Mouse (Mus musculus): ENCODE measurements at regions not wholly inside any gene's neighbourhood (a gene's known extent, or its start where the extent isn't known, plus 50 kb on each side); places are given as distances from the start of the nearest gene placed in this dataset.
"Not testable (repeated sequence)": the region's sequence is repeated elsewhere in the genome, so short reads cannot be mapped to it uniquely, and the experiment has no call there.

DNA sequence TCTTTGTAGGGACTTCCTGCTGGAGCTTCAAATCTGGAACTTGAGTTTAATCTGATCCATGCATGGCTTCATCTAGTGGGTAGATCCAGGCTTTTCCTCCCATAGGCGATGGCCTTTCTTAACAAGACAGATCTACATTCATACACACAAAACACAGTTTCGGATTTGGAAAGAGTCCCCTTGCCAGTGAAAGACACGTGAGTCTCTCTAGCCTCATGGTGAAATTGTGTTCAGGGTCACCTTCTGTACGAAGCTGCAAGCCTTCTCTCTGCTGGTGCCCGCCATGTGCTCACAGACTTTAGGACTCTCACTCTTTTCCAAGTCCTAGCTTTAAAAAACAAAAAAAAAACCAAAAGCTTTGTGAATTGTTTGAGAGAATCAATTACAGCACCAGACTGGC is 51.4 kb upstream of the Dlx2 start:
- no peak overlapping the region for H3K9ac ChIP-seq (ENCODE audit: low read depth, low read length)
- H3K27ac ChIP-seq (ENCODE audit: low read depth, low read length): no peak overlapping the region
- ATAC-seq (ENCODE audit: low FRiP score, low TSS enrichment): no peak
- H3K27me3 ChIP-seq (ENCODE audit: control insufficient read depth, insufficient read depth, low read length): no peaks in the 10 kb centered on the region
- H3K4me1 ChIP-seq (ENCODE audit: control insufficient read depth, insufficient read depth, low read length): no peaks in the 10 kb centered on the region; the same call in 1 of the 2 replicates
- H3K4me2 ChIP-seq (replicated peaks; ENCODE audit: low read depth, low read length): no peak overlapping the region
- no peaks in the 10 kb centered on the region for H3K36me3 ChIP-seq (ENCODE audit: control insufficient read depth, insufficient read depth, low read length)
- H3K9me3 ChIP-seq (ENCODE audit: control insufficient read depth, low read length): no peaks in the 10 kb centered on the region
- no peak overlapping the region for H3K4me3 ChIP-seq (ENCODE audit: low read length)
- 81% methylated on average over 5 of the region's 5 CpGs for WGBS

DNA sequence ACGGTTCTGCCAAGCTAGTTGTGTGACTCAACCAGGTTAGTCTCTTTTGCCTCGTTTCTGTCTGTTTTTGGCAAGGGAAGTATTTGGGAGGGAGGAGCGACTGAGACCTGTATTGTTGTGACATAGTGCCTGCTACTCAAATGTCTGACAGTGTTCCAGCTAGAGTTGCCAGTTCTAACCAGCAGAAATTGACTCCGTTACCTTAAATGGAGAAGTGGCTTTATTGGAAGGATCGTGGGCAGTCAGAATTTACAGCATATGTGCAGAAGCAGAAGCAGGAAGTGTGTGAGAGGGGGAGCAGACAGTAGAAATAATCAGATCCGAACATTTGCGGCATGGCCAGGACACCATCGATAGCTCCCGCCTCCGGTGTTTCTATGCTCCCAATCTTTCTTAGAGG is 51.8 kb upstream of the Dlx2 start:
- Histone ChIP-seq H3K27me3 (ENCODE audit: control insufficient read depth, insufficient read depth, low read length) (no peaks in the 10 kb centered on the region), H3K9me3 (ENCODE audit: control insufficient read depth, low read length) (no peaks in the 10 kb centered on the region), H3K36me3 (ENCODE audit: control insufficient read depth, insufficient read depth, low read length) (no peaks in the 10 kb centered on the region), H3K27ac (ENCODE audit: low read depth, low read length) (no peak overlapping the region), H3K4me3 (ENCODE audit: low read length) (no peak overlapping the region), H3K4me1 (ENCODE audit: control insufficient read depth, insufficient read depth, low read length) (no peaks in the 10 kb centered on the region; the same call in 1 of the 2 replicates), H3K9ac (ENCODE audit: low read depth, low read length) (no peak overlapping the region), H3K4me2 (replicated peaks; ENCODE audit: low read depth, low read length) (no peak overlapping the region)
- WGBS: 73% methylated on average over 10 of the region's 10 CpGs
- no peak for ATAC-seq (ENCODE audit: low FRiP score, low TSS enrichment)

DNA sequence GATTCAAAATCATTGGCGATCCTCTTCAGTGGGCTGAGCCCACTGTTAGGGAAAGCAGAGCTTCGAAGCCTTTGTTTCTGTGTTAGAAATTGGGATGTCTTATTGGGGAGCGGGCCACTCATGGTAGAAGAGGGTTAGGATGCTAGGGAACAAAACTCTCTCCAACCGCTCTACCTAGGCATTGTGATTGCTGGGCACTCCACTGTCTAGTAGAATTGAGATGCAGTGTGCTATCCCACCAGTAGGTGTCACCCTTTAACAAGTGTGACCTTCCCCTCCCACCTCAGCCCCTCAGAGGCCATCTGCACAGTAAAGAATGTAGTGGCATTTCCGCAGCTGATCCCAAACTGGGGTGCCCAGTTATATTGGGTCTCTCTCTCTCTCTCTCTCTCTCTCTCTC is 52.2 kb upstream of the Dlx2 start:
- H3K36me3 ChIP-seq (ENCODE audit: control insufficient read depth, insufficient read depth, low read length): no peaks in the 10 kb centered on the region
- 24% methylated on average over 5 of the region's 5 CpGs for WGBS
- H3K4me2 ChIP-seq (replicated peaks; ENCODE audit: low read depth, low read length): no peak overlapping the region
- H3K27ac ChIP-seq (ENCODE audit: low read depth, low read length): no peak overlapping the region
- H3K4me3 ChIP-seq (ENCODE audit: low read length): no peak overlapping the region
- no peaks in the 10 kb centered on the region for H3K9me3 ChIP-seq (ENCODE audit: control insufficient read depth, low read length)
- H3K4me1 ChIP-seq (ENCODE audit: control insufficient read depth, insufficient read depth, low read length): no peaks in the 10 kb centered on the region; the same call in 1 of the 2 replicates
- H3K9ac ChIP-seq (ENCODE audit: low read depth, low read length): no peak overlapping the region
- ATAC-seq (ENCODE audit: low FRiP score, low TSS enrichment): peak; percentile 83; the same call in 1 of the 2 replicates
- no peaks in the 10 kb centered on the region for H3K27me3 ChIP-seq (ENCODE audit: control insufficient read depth, insufficient read depth, low read length)

DNA sequence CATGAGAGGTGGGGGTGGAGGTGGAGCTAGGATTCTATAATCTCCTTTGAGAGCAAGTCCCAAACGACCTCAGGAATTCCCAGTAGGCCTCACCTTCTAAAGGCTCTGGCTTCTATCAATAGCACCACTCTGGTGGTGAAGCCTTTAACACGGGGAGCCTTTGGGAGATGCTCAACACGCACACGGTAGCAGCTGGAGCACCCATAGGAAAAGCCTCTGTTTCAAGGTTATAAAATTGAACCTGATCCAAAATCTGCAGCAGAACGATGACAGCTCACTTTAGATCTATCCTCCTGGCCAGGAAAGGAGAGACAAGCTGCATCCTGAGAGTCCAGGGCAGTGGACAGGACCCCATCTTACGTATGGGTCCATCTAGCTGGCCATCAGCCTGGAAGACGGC is 53.7 kb upstream of the Dlx2 start:
- ATAC-seq (ENCODE audit: low FRiP score, low TSS enrichment): no peak
- no peak overlapping the region for H3K27ac ChIP-seq (ENCODE audit: low read depth, low read length)
- no peaks in the 10 kb centered on the region for H3K36me3 ChIP-seq (ENCODE audit: control insufficient read depth, insufficient read depth, low read length)
- H3K9ac ChIP-seq (ENCODE audit: low read depth, low read length): no peak overlapping the region
- H3K4me1 ChIP-seq (ENCODE audit: control insufficient read depth, insufficient read depth, low read length): no peaks in the 10 kb centered on the region; the same call in 1 of the 2 replicates
- WGBS: 61% methylated on average over 7 of the region's 7 CpGs
- H3K27me3 ChIP-seq (ENCODE audit: control insufficient read depth, insufficient read depth, low read length): no peaks in the 10 kb centered on the region
- no peaks in the 10 kb centered on the region for H3K9me3 ChIP-seq (ENCODE audit: control insufficient read depth, low read length)
- H3K4me2 ChIP-seq (replicated peaks; ENCODE audit: low read depth, low read length): no peak overlapping the region
- no peak overlapping the region for H3K4me3 ChIP-seq (ENCODE audit: low read length)

DNA sequence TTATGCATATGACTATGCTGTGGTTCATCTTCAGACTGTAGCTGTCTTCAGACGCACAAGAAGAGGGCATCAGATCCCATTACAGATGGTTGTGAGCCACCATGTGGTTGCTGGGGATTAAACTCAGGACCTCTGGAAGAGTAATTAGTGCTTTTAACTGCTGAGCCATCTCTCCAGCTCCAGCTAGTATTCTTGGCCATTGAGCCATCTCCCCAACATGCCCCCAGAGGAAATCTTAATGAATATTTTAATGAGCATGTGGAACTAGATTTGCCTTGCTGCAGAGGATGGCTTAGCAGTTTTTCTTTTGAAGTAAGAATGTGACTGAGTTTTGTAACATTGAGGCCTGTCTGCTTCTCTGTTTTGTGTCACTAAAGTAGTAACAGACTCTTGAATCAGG is 54.4 kb upstream of the Dlx2 start:
- no peak overlapping the region for H3K4me3 ChIP-seq (ENCODE audit: low read length)
- H3K27me3 ChIP-seq (ENCODE audit: control insufficient read depth, insufficient read depth, low read length): no peaks in the 10 kb centered on the region
- no peaks in the 10 kb centered on the region for H3K36me3 ChIP-seq (ENCODE audit: control insufficient read depth, insufficient read depth, low read length)
- 86% methylated on average over 1 of the region's 1 CpGs for WGBS
- H3K9ac ChIP-seq (ENCODE audit: low read depth, low read length): no peak overlapping the region
- no peaks in the 10 kb centered on the region; the same call in 1 of the 2 replicates for H3K4me1 ChIP-seq (ENCODE audit: control insufficient read depth, insufficient read depth, low read length)
- ATAC-seq (ENCODE audit: low FRiP score, low TSS enrichment): no peak
- H3K27ac ChIP-seq (ENCODE audit: low read depth, low read length): no peak overlapping the region
- no peaks in the 10 kb centered on the region for H3K9me3 ChIP-seq (ENCODE audit: control insufficient read depth, low read length)
- H3K4me2 ChIP-seq (replicated peaks; ENCODE audit: low read depth, low read length): no peak overlapping the region

DNA sequence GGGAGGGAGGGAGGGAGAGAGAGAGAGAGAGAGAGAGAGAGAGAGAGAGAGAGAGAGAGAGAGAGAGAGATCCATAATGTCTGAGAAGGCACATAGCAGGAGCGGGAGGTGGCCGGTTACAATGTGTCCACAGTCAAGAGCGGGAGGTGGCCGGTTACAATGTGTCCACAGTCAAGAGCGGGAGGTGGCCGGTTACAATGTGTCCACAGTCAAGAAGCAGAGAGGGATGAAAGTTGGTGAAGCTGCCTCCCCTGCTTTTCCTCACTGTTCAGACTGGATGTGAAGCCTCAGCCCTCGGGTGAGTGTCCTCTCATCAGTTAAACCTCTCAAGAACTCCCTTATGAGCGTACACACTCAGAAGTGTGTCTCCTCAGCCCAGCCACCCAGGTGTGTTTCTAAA is 57.2 kb upstream of the Dlx2 start:
- not testable (repeated sequence) for H3K4me3 ChIP-seq (ENCODE audit: low read length); H3K4me2 ChIP-seq (replicated peaks; ENCODE audit: low read depth, low read length); H3K27ac ChIP-seq (ENCODE audit: low read depth, low read length); H3K36me3 ChIP-seq (ENCODE audit: control insufficient read depth, insufficient read depth, low read length); H3K9me3 ChIP-seq (ENCODE audit: control insufficient read depth, low read length); H3K9ac ChIP-seq (ENCODE audit: low read depth, low read length); ATAC-seq (ENCODE audit: low FRiP score, low TSS enrichment); H3K4me1 ChIP-seq (ENCODE audit: control insufficient read depth, insufficient read depth, low read length); H3K27me3 ChIP-seq (ENCODE audit: control insufficient read depth, insufficient read depth, low read length)
- 93% methylated on average over 8 of the region's 8 CpGs for WGBS

DNA sequence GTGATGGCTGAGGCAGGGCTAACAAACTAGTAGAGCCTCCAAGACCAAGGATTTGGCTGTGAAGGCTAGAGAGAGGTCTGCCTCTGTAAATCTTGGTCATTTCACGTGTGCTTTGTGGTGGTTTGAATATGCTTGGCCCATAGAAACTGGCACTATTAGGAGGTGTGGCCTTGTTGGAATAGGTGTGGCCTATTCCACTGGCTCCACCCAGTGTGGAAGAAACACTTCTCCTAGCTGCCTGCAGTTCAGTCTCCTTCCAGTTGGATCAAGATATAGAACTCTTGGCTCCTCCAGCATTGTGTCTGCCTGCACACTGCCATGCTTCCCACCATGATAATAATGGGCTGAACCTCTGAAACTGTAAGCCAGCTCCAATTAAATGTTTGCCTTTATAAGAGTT is 59.1 kb upstream of the Dlx2 start:
- WGBS: 81% methylated on average over 1 of the region's 1 CpGs
- no peak overlapping the region for H3K4me3 ChIP-seq (ENCODE audit: low read length)

DNA sequence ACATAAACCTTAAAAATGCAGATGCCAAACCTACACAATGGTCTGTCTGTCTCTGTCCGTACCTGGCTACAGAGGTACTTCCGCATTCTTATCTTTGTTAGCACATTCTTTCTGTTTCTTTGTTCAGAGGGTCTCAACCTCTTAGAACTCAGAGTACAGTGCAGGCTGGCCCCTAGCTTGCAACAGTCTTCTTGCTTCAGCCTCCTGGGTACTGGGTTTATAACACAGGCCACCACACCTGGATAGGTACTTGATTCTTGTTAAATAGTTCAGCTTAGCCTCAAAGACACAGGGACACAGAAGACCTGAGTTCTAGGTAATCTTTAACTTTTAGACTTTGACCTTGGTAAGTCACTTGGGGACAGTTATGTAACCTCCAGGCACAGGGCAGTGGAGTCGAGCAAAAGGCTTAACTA is 60.5 kb upstream of the Dlx2 start:
- Histone ChIP-seq H3K9me3 (ENCODE audit: control insufficient read depth, low read length) (no peaks in the 10 kb centered on the region), H3K9ac (ENCODE audit: low read depth, low read length) (no peak overlapping the region), H3K4me2 (replicated peaks; ENCODE audit: low read depth, low read length) (no peak overlapping the region), H3K36me3 (ENCODE audit: control insufficient read depth, insufficient read depth, low read length) (no peaks in the 10 kb centered on the region), H3K4me3 (ENCODE audit: low read length) (no peak overlapping the region), H3K27ac (ENCODE audit: low read depth, low read length) (no peak overlapping the region), H3K27me3 (ENCODE audit: control insufficient read depth, insufficient read depth, low read length) (no peaks in the 10 kb centered on the region), H3K4me1 (ENCODE audit: control insufficient read depth, insufficient read depth, low read length) (no peaks in the 10 kb centered on the region; the same call in 1 of the 2 replicates)
- WGBS: 66% methylated on average over 3 of the region's 3 CpGs
- ATAC-seq (ENCODE audit: low FRiP score, low TSS enrichment): no peak

More for the DNA sequence above, 59.1 kb upstream of the Dlx2 start:
- no peaks in the 10 kb centered on the region for H3K36me3 ChIP-seq (ENCODE audit: control insufficient read depth, insufficient read depth, low read length)
- no peak for ATAC-seq (ENCODE audit: low FRiP score, low TSS enrichment)
- H3K4me1 ChIP-seq (ENCODE audit: control insufficient read depth, insufficient read depth, low read length): no peaks in the 10 kb centered on the region; the same call in 1 of the 2 replicates
- no peaks in the 10 kb centered on the region for H3K9me3 ChIP-seq (ENCODE audit: control insufficient read depth, low read length)
- no peak overlapping the region for H3K27ac ChIP-seq (ENCODE audit: low read depth, low read length)
- no peak overlapping the region for H3K9ac ChIP-seq (ENCODE audit: low read depth, low read length)
- no peak overlapping the region for H3K4me2 ChIP-seq (replicated peaks; ENCODE audit: low read depth, low read length)
- no peaks in the 10 kb centered on the region for H3K27me3 ChIP-seq (ENCODE audit: control insufficient read depth, insufficient read depth, low read length)

DNA sequence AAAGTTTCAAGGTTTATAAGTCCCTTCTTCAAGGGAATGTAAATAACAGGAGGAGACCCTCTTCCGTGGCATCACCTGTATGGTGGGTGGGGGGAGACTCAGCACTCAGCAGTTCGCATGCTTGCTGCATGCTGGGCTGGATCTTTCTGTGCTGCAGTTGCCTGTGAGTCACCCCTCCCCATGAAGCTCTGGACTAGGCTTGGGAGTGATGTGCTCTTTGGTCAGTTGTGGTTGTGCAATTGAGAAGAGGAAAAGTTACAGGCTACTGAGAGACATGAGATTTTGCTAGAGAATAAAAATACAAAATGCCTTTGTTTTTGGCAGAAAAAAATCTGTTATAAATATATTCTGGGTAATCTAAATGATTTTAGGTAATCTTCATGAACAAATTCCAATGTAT is 66.7 kb upstream of the Dlx2 start:
- no peak overlapping the region for H3K27ac ChIP-seq (ENCODE audit: low read depth, low read length)
- ATAC-seq (ENCODE audit: low FRiP score, low TSS enrichment): no peak
- no peaks in the 10 kb centered on the region for H3K36me3 ChIP-seq (ENCODE audit: control insufficient read depth, insufficient read depth, low read length)
- H3K4me3 ChIP-seq (ENCODE audit: low read length): no peak overlapping the region
- no peaks in the 10 kb centered on the region for H3K9me3 ChIP-seq (ENCODE audit: control insufficient read depth, low read length)
- no peaks in the 10 kb centered on the region for H3K27me3 ChIP-seq (ENCODE audit: control insufficient read depth, insufficient read depth, low read length)
- 65% methylated on average over 2 of the region's 2 CpGs for WGBS
- H3K9ac ChIP-seq (ENCODE audit: low read depth, low read length): no peak overlapping the region
- H3K4me2 ChIP-seq (replicated peaks; ENCODE audit: low read depth, low read length): no peak overlapping the region
- H3K4me1 ChIP-seq (ENCODE audit: control insufficient read depth, insufficient read depth, low read length): no peaks in the 10 kb centered on the region

DNA sequence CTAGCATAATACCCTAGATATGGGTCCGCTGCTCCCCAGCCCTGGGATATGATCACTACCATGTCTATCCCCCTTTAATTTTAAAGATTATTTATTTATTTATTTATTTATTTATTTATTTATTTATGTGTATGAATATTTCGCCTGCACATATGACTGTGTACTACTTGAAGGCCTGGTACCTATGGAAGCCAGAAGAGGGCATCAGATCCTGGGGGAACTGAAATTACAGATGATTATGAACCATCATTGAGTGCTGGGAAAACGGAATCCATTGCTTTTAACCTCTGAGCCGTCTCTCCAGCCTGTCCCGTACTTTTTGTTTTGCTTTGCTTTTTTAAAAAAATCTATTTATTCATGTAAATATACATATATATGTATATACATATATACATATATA is 70.0 kb upstream of the Dlx2 start:
- H3K27me3 ChIP-seq (ENCODE audit: control insufficient read depth, insufficient read depth, low read length): no peaks in the 10 kb centered on the region
- 92% methylated on average over 5 of the region's 5 CpGs for WGBS
- no peak overlapping the region for H3K27ac ChIP-seq (ENCODE audit: low read depth, low read length)
- H3K9me3 ChIP-seq (ENCODE audit: control insufficient read depth, low read length): no peaks in the 10 kb centered on the region
- H3K9ac ChIP-seq (ENCODE audit: low read depth, low read length): no peak overlapping the region
- H3K4me2 ChIP-seq (replicated peaks; ENCODE audit: low read depth, low read length): no peak overlapping the region
- no peaks in the 10 kb centered on the region for H3K36me3 ChIP-seq (ENCODE audit: control insufficient read depth, insufficient read depth, low read length)
- ATAC-seq (ENCODE audit: low FRiP score, low TSS enrichment): no peak
- H3K4me3 ChIP-seq (ENCODE audit: low read length): no peak overlapping the region
- H3K4me1 ChIP-seq (ENCODE audit: control insufficient read depth, insufficient read depth, low read length): no peaks in the 10 kb centered on the region

Measured in kidney, embryonic 14.5 days (tissue).